Mouse (Mus musculus) intestine, embryonic 14.5 days (tissue): Measurements from ENCODE around the gene Oprm1. TPM values are rescaled to one million over a fixed set of nuclear protein-coding genes. Genes with fewer than 3 reads are reported as not detected.

Source experiments
- ATAC-seq: fragments of 200-750 bp; cut with Nextera tagmentation; replicated peaks from 2 replicates; pipeline ENCODE4 v1.8.0; 2017; ENCODE audit warnings: low read depth, moderate number of reproducible peaks, moderate TSS enrichment, moderate library complexity; ENCODE audit not compliant: low FRiP score, low TSS enrichment
- DNase-seq: peaks from one replicate; pipeline ENCODE4 v3.0.0-alpha.2; 2018; ENCODE audit warnings: low spot score
- H3K27ac ChIP-seq: fragments of 300-500 bp; sonication (generic); 2 replicates; pipeline ENCODE4 v1.5.1; 2014; ENCODE audit warnings: low read depth, mild to moderate bottlenecking, control low read depth
- H3K27me3 ChIP-seq: fragments of 300-500 bp; sonication (generic); replicated peaks from 2 replicates; pipeline ENCODE4 v1.6.1; 2014; ENCODE audit warnings: low read length, control low read depth; ENCODE audit not compliant: control insufficient read depth, insufficient read depth
- H3K36me3 ChIP-seq: fragments of 300-500 bp; sonication (generic); 2 replicates; pipeline ENCODE4 v1.6.1; 2014; ENCODE audit warnings: low read length, control low read depth; ENCODE audit not compliant: control insufficient read depth, insufficient read depth
- H3K4me1 ChIP-seq: fragments of 300-500 bp; sonication (generic); replicated peaks from 2 replicates; pipeline ENCODE4 v1.6.1; 2014; ENCODE audit warnings: low read length, control low read depth, mixed read lengths; ENCODE audit not compliant: control insufficient read depth, insufficient read depth
- H3K4me2 ChIP-seq: fragments of 300-500 bp; sonication (generic); 2 replicates; pipeline ENCODE4 v1.6.1; 2014; ENCODE audit warnings: low read length
- H3K4me3 ChIP-seq: fragments of 300-500 bp; sonication (generic); 2 replicates; pipeline ENCODE4 v1.5.1; 2014; ENCODE audit warnings: low read depth, low read length, control low read depth, mixed read lengths
- H3K9ac ChIP-seq: fragments of 300-500 bp; sonication (generic); 2 replicates; pipeline ENCODE4 v1.6.1; 2014; ENCODE audit warnings: mild to moderate bottlenecking, low read length
- H3K9me3 ChIP-seq: fragments of 300-500 bp; sonication (generic); 2 replicates; pipeline ENCODE4 v1.6.1; 2016; ENCODE audit warnings: low read length, control low read depth; ENCODE audit not compliant: control insufficient read depth
- WGBS: fragments of 180-500 bp; shearing (Covaris S2); extraction: QIAGEN DNeasy Blood & Tissue Kit; methylation state at CpG from one replicate; pipeline ENCODE4 v1.1.7; 2014; 5-methylcytosine and 5-hydroxymethylcytosine counted together
- polyA plus RNA-seq: library from polyadenylated mRNA; unstranded; fragments of >200 nt; fragmentation: Nextera tagmentation; extraction: Ambion mirVana; gene quantifications from 2 replicates; pipeline ENCODE4 v1.2.1, GENCODE M21; 2014

Gene Oprm1
- polyA plus RNA-seq, 1 experiment from 2014 or later = 0.51 TPM

- Histone ChIP-seq H3K4me2 (no peak overlapping the region), H3K4me3 (no peak overlapping the region), H3K9me3 (no peaks in the 10 kb centered on the region), H3K36me3 (no peaks in the 10 kb centered on the region), H3K4me1 (no peaks in the 10 kb centered on the region), H3K9ac (no peak overlapping the region), H3K27me3 (no peaks in the 10 kb centered on the region), H3K27ac (no peak overlapping the region)
- no peak for DNase-seq
- WGBS = 49% methylated on average over 2 of the region's 2 CpGs
- no peak for ATAC-seq
Measured at GRCm38 (mm10) chr10:6930889-6931288, 172.6 kb downstream of the Oprm1 start.

GRCm38 (mm10) chr10:6934776-6935175 is 176.5 kb downstream of the Oprm1 start:
- no peak for DNase-seq
- no peak for ATAC-seq
- Histone ChIP-seq H3K27ac (no peak overlapping the region), H3K4me2 (no peak overlapping the region), H3K4me1 (no peaks in the 10 kb centered on the region), H3K27me3 (no peaks in the 10 kb centered on the region), H3K36me3 (no peaks in the 10 kb centered on the region), H3K4me3 (no peak overlapping the region), H3K9me3 (no peaks in the 10 kb centered on the region), H3K9ac (no peak overlapping the region)
- 70% methylated on average over 3 of the region's 3 CpGs for WGBS

GRCm38 (mm10) chr10:6936671-6937425 is 178.5 kb downstream of the Oprm1 start:
- no peak for DNase-seq
- Histone ChIP-seq H3K4me2 (no peak overlapping the region), H3K36me3 (no peaks in the 10 kb centered on the region), H3K9ac (no peak overlapping the region), H3K27ac (no peak overlapping the region), H3K27me3 (no peaks in the 10 kb centered on the region), H3K9me3 (no peaks in the 10 kb centered on the region), H3K4me3 (no peak overlapping the region), H3K4me1 (no peaks in the 10 kb centered on the region)
- 85% methylated on average over 4 of the region's 4 CpGs for WGBS
- no peak for ATAC-seq

DNA sequence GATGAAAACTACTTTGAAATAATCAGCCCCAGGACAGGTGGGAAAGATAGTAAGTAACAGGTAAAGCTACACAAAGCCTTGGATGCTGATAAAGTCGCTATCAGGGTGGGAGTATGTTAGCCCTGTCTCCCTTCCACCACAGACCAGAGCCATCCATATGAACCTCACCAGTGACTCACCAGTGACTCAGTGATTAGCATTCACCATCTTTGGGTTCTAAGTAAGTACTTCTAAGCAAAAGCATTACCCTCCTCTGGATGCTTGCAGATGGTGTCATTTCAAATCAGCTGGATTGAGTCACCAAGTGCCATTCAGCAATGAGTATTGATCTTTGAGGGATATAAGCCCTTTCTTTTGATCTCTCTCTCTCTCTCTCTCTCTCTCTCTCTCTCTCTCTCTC is 194.8 kb downstream of the Oprm1 start:
- DNase-seq = no peak
- ATAC-seq = no peak
- Histone ChIP-seq H3K27ac (no peak overlapping the region), H3K4me1 (no peaks in the 10 kb centered on the region), H3K27me3 (no peaks in the 10 kb centered on the region), H3K4me3 (no peak overlapping the region), H3K36me3 (no peaks in the 10 kb centered on the region), H3K4me2 (no peak overlapping the region), H3K9ac (no peak overlapping the region), H3K9me3 (no peaks in the 10 kb centered on the region)
- 63% methylated on average over 1 of the region's 1 CpGs for WGBS

- DNase-seq (no peak), ATAC-seq (no peak)
- Histone ChIP-seq H3K9ac (no peak overlapping the region), H3K36me3 (no peaks in the 10 kb centered on the region), H3K4me2 (no peak overlapping the region), H3K27me3 (no peaks in the 10 kb centered on the region), H3K27ac (no peak overlapping the region), H3K4me1 (no peaks in the 10 kb centered on the region), H3K4me3 (no peak overlapping the region), H3K9me3 (no peaks in the 10 kb centered on the region)
Measured at GRCm38 (mm10) chr10:6954533-6954932, 196.2 kb downstream of the Oprm1 start.

- Histone ChIP-seq H3K9me3 (no peaks in the 10 kb centered on the region), H3K4me3 (no peak overlapping the region), H3K4me2 (no peak overlapping the region), H3K9ac (no peak overlapping the region), H3K4me1 (no peaks in the 10 kb centered on the region), H3K27ac (no peak overlapping the region), H3K27me3 (no peaks in the 10 kb centered on the region), H3K36me3 (no peaks in the 10 kb centered on the region)
- ATAC-seq = no peak
- no peak for DNase-seq
- 78% methylated on average over 2 of the region's 2 CpGs for WGBS
Measured at GRCm38 (mm10) chr10:6956357-6956756, 198.1 kb downstream of the Oprm1 start.

DNA sequence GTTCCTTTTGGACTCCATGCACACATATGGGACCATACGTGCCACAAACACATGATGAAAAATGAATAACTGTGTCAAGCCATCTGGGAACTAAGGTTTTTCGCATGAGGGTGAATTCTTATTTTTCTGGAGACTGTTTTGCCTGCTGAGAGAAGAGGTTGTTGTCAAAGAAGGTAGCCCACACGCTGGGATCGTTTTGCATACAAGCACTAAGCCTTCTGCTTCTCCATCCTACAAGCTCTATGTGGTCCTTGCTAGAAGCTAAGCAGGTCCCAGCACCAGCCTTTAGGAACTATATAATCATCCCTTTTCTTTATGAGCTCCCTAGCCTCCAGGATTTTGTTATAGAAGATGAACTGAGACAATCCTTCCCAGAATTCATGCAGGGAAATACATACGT is 200.5 kb downstream of the Oprm1 start:
- WGBS = 77% methylated on average over 5 of the region's 5 CpGs
- Histone ChIP-seq H3K9me3 (no peaks in the 10 kb centered on the region), H3K4me2 (no peak overlapping the region), H3K4me3 (no peak overlapping the region), H3K36me3 (no peaks in the 10 kb centered on the region), H3K27ac (no peak overlapping the region), H3K9ac (no peak overlapping the region), H3K27me3 (no peaks in the 10 kb centered on the region), H3K4me1 (no peaks in the 10 kb centered on the region)
- DNase-seq = no peak
- no peak for ATAC-seq

GRCm38 (mm10) chr10:6967588-6968242 is 209.4 kb downstream of the Oprm1 start:
- H3K9ac ChIP-seq = no peak overlapping the region
- no peak for ATAC-seq
- 86% methylated on average over 8 of the region's 8 CpGs for WGBS

GRCm38 (mm10) chr10:6968334-6968733 is 210.0 kb downstream of the Oprm1 start:
- WGBS = 41% methylated on average over 1 of the region's 1 CpGs
- Histone ChIP-seq H3K4me2 (no peak overlapping the region), H3K4me3 (no peak overlapping the region), H3K9me3 (no peaks in the 10 kb centered on the region), H3K27ac (no peak overlapping the region), H3K9ac (no peak overlapping the region), H3K4me1 (no peaks in the 10 kb centered on the region), H3K27me3 (no peaks in the 10 kb centered on the region), H3K36me3 (no peaks in the 10 kb centered on the region)
- no peak for ATAC-seq
- DNase-seq = no peak

More at GRCm38 (mm10) chr10:6967588-6968242, 209.4 kb downstream of the Oprm1 start:
- no peaks in the 10 kb centered on the region for H3K36me3 ChIP-seq
- H3K9me3 ChIP-seq = no peaks in the 10 kb centered on the region
- H3K4me1 ChIP-seq = no peaks in the 10 kb centered on the region
- no peak overlapping the region for H3K4me3 ChIP-seq
- DNase-seq = no peak
- H3K27ac ChIP-seq = no peak overlapping the region
- no peak overlapping the region for H3K4me2 ChIP-seq
- no peaks in the 10 kb centered on the region for H3K27me3 ChIP-seq
